Mouse (Mus musculus): ENCODE results near the gene Prtn3.

DNA sequence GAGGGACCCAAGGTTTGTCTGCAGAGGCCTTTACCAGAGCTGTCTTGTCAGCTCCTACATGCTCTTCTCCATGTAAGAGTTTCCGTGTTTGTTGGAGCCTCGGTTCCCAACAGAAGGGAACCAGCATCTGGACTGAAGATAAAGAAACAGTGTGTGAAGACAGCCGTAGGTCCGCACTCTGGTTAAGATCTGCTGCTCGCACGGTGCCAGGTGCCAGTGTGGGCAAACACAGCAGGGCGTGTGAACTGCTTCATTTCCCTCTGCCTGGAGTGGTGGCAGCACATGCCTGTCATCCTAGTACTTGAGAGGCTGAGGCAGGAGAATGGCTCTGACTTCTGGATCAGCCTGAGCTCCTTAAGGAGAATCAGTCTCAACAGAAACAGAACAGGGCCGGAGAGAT is 2.4 kb upstream of the Prtn3 start:
- TF ChIP-seq CTCF (IDR thresholded peaks at IDR 0.05; ENCODE audit: low read depth) (no peak), EP300 (IDR thresholded peaks at IDR 0.05; ENCODE audit: low read depth) (no peak)
